Comparison of ENCODE assay signal across 13 mouse cellular contexts in genomic region chr4:123584720-123585093, GRCm38 (mm10).
DNase-seq lines count a peak whose midpoint lies in the region; ATAC-seq lines count a peak whose summit lies in the region.
"Had no signal": no experiment of that assay in that cellular context is flagged by ENCODE, and none has a peak within 500 bp of the region (broad histone marks: within the 10 kb centered on the region; RNA-seq: fewer than 3 reads in every experiment).

No protein-coding gene starts in this region.

- 56% methylated on average over 3 of the region's 3 CpGs for WGBS in heart, embryonic 14.5 days
- 56% methylated on average over 3 of the region's 3 CpGs for WGBS in midbrain, embryonic 12.5 days
- WGBS in midbrain, embryonic 10.5 days: 67% methylated on average over 3 of the region's 3 CpGs
- 45% methylated on average over 3 of the region's 3 CpGs for WGBS in forebrain, embryonic 12.5 days
- 70% methylated on average over 3 of the region's 3 CpGs for WGBS in intestine, embryonic 16.5 days

- no peak for DNase-seq in heart, postnatal 36 days
- no peak for DNase-seq in midbrain, embryonic 10.5 days (ENCODE audit: low spot score)
- DNase-seq in urinary bladder, adult 18-20 months (ENCODE audit: low spot score in 2 of 2): no peak
- DNase-seq in kidney, postnatal 14 days: no peak
- DNase-seq: cerebellum, adult 8-10 months had no signal

- no peak overlapping the region for H3K4me2 ChIP-seq in heart, embryonic 14.5 days (ENCODE audit: low read length)
- H3K4me2 ChIP-seq in midbrain, embryonic 12.5 days (replicated peaks): no peak overlapping the region
- H3K4me2 ChIP-seq in forebrain, embryonic 12.5 days: no peak overlapping the region
- no peak overlapping the region for H3K4me2 ChIP-seq in intestine, embryonic 16.5 days (ENCODE audit: low read depth, low read length)
- H3K4me2 ChIP-seq: heart, embryonic 12.5 days had no signal

- H3K4me3 ChIP-seq in heart, embryonic 14.5 days (ENCODE audit: control insufficient read depth in 1 of 2, insufficient read depth in 1 of 2, low read depth in 1 of 2, low read length in 2 of 2): no peak overlapping the region
- no peak overlapping the region for H3K4me3 ChIP-seq in midbrain, embryonic 12.5 days
- H3K4me3 ChIP-seq in midbrain, embryonic 10.5 days: no peak overlapping the region
- no peak overlapping the region for H3K4me3 ChIP-seq in forebrain, embryonic 12.5 days (replicated peaks)
- no peak overlapping the region for H3K4me3 ChIP-seq in intestine, embryonic 16.5 days (ENCODE audit: low read length)
- H3K4me3 ChIP-seq: embryonic facial prominence, embryonic 10.5 days; heart, embryonic 12.5 days had no signal

- no peak for ATAC-seq in heart, embryonic 14.5 days (ENCODE audit: insufficient number of reproducible peaks, insufficient read depth, low FRiP score, low read depth)
- no peak for ATAC-seq in midbrain, embryonic 12.5 days (ENCODE audit: low FRiP score, low read depth)
- ATAC-seq in forebrain, embryonic 12.5 days (ENCODE audit: low FRiP score): no peak
- ATAC-seq in intestine, embryonic 16.5 days: no peak

- no peaks in the 10 kb centered on the region for H3K27me3 ChIP-seq in heart, embryonic 14.5 days (ENCODE audit: control insufficient read depth, insufficient read depth, low read length)
- H3K27me3 ChIP-seq in midbrain, embryonic 12.5 days: no peaks in the 10 kb centered on the region
- H3K27me3 ChIP-seq in midbrain, embryonic 10.5 days (ENCODE audit: low read depth, poor library complexity, severe bottlenecking): no peaks in the 10 kb centered on the region
- no peaks in the 10 kb centered on the region for H3K27me3 ChIP-seq in forebrain, embryonic 12.5 days
- H3K27me3 ChIP-seq in intestine, embryonic 16.5 days (replicated peaks; ENCODE audit: control insufficient read depth, insufficient read depth, low read length): no peaks in the 10 kb centered on the region
- H3K27me3 ChIP-seq: heart, embryonic 12.5 days had no signal

- H3K9me3 ChIP-seq in heart, embryonic 14.5 days (ENCODE audit: control insufficient read depth, low read length): no peaks in the 10 kb centered on the region
- no peaks in the 10 kb centered on the region for H3K9me3 ChIP-seq in midbrain, embryonic 12.5 days
- no peaks in the 10 kb centered on the region for H3K9me3 ChIP-seq in midbrain, embryonic 10.5 days (replicated peaks)
- H3K9me3 ChIP-seq in forebrain, embryonic 12.5 days: no peaks in the 10 kb centered on the region
- no peaks in the 10 kb centered on the region for H3K9me3 ChIP-seq in intestine, embryonic 16.5 days (ENCODE audit: control insufficient read depth, low read length)
- H3K9me3 ChIP-seq: embryonic facial prominence, embryonic 10.5 days; heart, embryonic 12.5 days had no signal

- H3K27ac ChIP-seq in heart, embryonic 14.5 days (replicated peaks in 1 of 2; ENCODE audit: control insufficient read depth in 1 of 2, insufficient read depth in 1 of 2, low read depth in 2 of 2, low read length in 2 of 2): no peak overlapping the region
- peak overlapping the region; percentile 35 for H3K27ac ChIP-seq in midbrain, embryonic 12.5 days (replicated peaks)
- no peak overlapping the region for H3K27ac ChIP-seq in midbrain, embryonic 10.5 days (replicated peaks)
- H3K27ac ChIP-seq in forebrain, embryonic 12.5 days: peak overlapping the region; percentile 54
- peak overlapping the region; percentile 23; the same call in 1 of the 2 replicates for H3K27ac ChIP-seq in intestine, embryonic 16.5 days (ENCODE audit: low read length)
- H3K27ac ChIP-seq: embryonic facial prominence, embryonic 10.5 days; kidney, postnatal 0 days; liver, embryonic 14.5 days had no signal

- peaks cover 7 to 21% of the 10 kb centered on the region in 2 experiments for H3K4me1 ChIP-seq in heart, embryonic 14.5 days (ENCODE audit: control insufficient read depth in 2 of 2, insufficient read depth in 2 of 2, low read length in 2 of 2)
- peaks cover 24% of the 10 kb centered on the region; the same call in 1 of the 2 replicates for H3K4me1 ChIP-seq in midbrain, embryonic 12.5 days
- peaks cover 27% of the 10 kb centered on the region for H3K4me1 ChIP-seq in midbrain, embryonic 10.5 days
- peaks cover 26% of the 10 kb centered on the region for H3K4me1 ChIP-seq in forebrain, embryonic 12.5 days
- no peaks in the 10 kb centered on the region for H3K4me1 ChIP-seq in intestine, embryonic 16.5 days (ENCODE audit: control insufficient read depth, insufficient read depth, low read length)

- intact Hi-C loops in heart, postnatal 36 days (cut with DNase I): loop anchor here (1.0 kb wide), 1 partner anchor 49 kb away; no protein-coding TSS in a partner anchor

- no peaks in the 10 kb centered on the region for H3K36me3 ChIP-seq in heart, embryonic 14.5 days (ENCODE audit: control insufficient read depth, insufficient read depth, low read length)
- no peaks in the 10 kb centered on the region for H3K36me3 ChIP-seq in midbrain, embryonic 12.5 days
- H3K36me3 ChIP-seq in midbrain, embryonic 10.5 days: no peaks in the 10 kb centered on the region
- no peaks in the 10 kb centered on the region for H3K36me3 ChIP-seq in forebrain, embryonic 12.5 days (replicated peaks)
- H3K36me3 ChIP-seq in intestine, embryonic 16.5 days (ENCODE audit: control insufficient read depth, insufficient read depth, low read length): no peaks in the 10 kb centered on the region
- H3K36me3 ChIP-seq: embryonic facial prominence, embryonic 10.5 days; heart, embryonic 12.5 days had no signal

- peak overlapping the region; percentile 26 for H3K9ac ChIP-seq in heart, embryonic 14.5 days (ENCODE audit: low read length)
- no peak overlapping the region for H3K9ac ChIP-seq in midbrain, embryonic 12.5 days (replicated peaks)
- H3K9ac ChIP-seq in forebrain, embryonic 12.5 days: no peak overlapping the region
- H3K9ac ChIP-seq in intestine, embryonic 16.5 days (ENCODE audit: low read depth, low read length): no peak overlapping the region
- H3K9ac ChIP-seq: heart, embryonic 12.5 days; liver, embryonic 14.5 days had no signal

Comparison
In these comparisons a context has a peak if more than half of its experiments do, and no peak if none do; other contexts are left out.
1. H3K27ac ChIP-seq: peak in midbrain, embryonic 12.5 days (single experiment), forebrain, embryonic 12.5 days (single experiment) and intestine, embryonic 16.5 days (single experiment); none in heart, embryonic 14.5 days (0 of 2) and midbrain, embryonic 10.5 days (single experiment).